Mouse (Mus musculus) intestine, embryonic 14.5 days (tissue): ENCODE results near the gene Acsl5. TPM values are rescaled to one million over a fixed set of nuclear protein-coding genes. Genes with fewer than 3 reads are reported as not detected.

Experiments used
- ATAC-seq: fragments of 200-750 bp; cut with Nextera tagmentation; replicated peaks from 2 replicates; pipeline ENCODE4 v1.8.0; 2017; ENCODE audit warnings: low read depth, moderate number of reproducible peaks, moderate TSS enrichment, moderate library complexity; ENCODE audit not compliant: low FRiP score, low TSS enrichment
- DNase-seq: peaks from one replicate; pipeline ENCODE4 v3.0.0-alpha.2; 2018; ENCODE audit warnings: low spot score
- H3K27ac ChIP-seq: fragments of 300-500 bp; sonication (generic); 2 replicates; pipeline ENCODE4 v1.5.1; 2014; ENCODE audit warnings: low read depth, mild to moderate bottlenecking, control low read depth
- H3K27me3 ChIP-seq: fragments of 300-500 bp; sonication (generic); replicated peaks from 2 replicates; pipeline ENCODE4 v1.6.1; 2014; ENCODE audit warnings: low read length, control low read depth; ENCODE audit not compliant: control insufficient read depth, insufficient read depth
- H3K36me3 ChIP-seq: fragments of 300-500 bp; sonication (generic); 2 replicates; pipeline ENCODE4 v1.6.1; 2014; ENCODE audit warnings: low read length, control low read depth; ENCODE audit not compliant: control insufficient read depth, insufficient read depth
- H3K4me1 ChIP-seq: fragments of 300-500 bp; sonication (generic); replicated peaks from 2 replicates; pipeline ENCODE4 v1.6.1; 2014; ENCODE audit warnings: low read length, control low read depth, mixed read lengths; ENCODE audit not compliant: control insufficient read depth, insufficient read depth
- H3K4me2 ChIP-seq: fragments of 300-500 bp; sonication (generic); 2 replicates; pipeline ENCODE4 v1.6.1; 2014; ENCODE audit warnings: low read length
- H3K4me3 ChIP-seq: fragments of 300-500 bp; sonication (generic); 2 replicates; pipeline ENCODE4 v1.5.1; 2014; ENCODE audit warnings: low read depth, low read length, control low read depth, mixed read lengths
- H3K9ac ChIP-seq: fragments of 300-500 bp; sonication (generic); 2 replicates; pipeline ENCODE4 v1.6.1; 2014; ENCODE audit warnings: mild to moderate bottlenecking, low read length
- H3K9me3 ChIP-seq: fragments of 300-500 bp; sonication (generic); 2 replicates; pipeline ENCODE4 v1.6.1; 2016; ENCODE audit warnings: low read length, control low read depth; ENCODE audit not compliant: control insufficient read depth
- WGBS: fragments of 180-500 bp; shearing (Covaris S2); extraction: QIAGEN DNeasy Blood & Tissue Kit; methylation state at CpG from one replicate; pipeline ENCODE4 v1.1.7; 2014; 5-methylcytosine and 5-hydroxymethylcytosine counted together
- polyA plus RNA-seq: library from polyadenylated mRNA; unstranded; fragments of >200 nt; fragmentation: Nextera tagmentation; extraction: Ambion mirVana; gene quantifications from 2 replicates; pipeline ENCODE4 v1.2.1, GENCODE M21; 2014

Acsl5 gene
- polyA plus RNA-seq, 1 experiment from 2014 or later, result 86.5 TPM

DNA sequence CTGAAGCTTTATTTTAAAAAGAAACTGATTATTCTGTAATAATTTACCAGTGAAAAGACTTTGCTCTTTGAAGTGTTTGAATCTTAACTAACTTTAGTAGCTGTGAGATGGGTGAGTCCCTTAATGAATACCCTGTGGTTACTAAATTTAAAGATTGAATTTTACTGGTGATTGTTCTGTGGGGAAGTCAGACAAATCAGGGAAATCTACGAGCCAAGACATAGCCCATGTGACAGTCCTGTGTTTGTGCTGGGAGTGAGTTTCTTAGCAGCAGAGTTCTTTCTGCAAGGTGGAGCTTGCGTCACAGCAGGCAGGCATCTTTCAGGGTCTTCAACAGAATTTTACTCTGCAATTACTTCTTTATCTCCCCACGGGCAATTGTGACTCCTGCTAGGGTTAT is 67.3 kb downstream of the Acsl5 start:
- Histone ChIP-seq H3K27ac (no peak overlapping the region), H3K4me3 (no peak overlapping the region), H3K36me3 (peaks cover 8% of the 10 kb centered on the region; the same call in 1 of the 2 replicates), H3K9me3 (no peaks in the 10 kb centered on the region), H3K4me2 (no peak overlapping the region), H3K27me3 (no peaks in the 10 kb centered on the region), H3K4me1 (peaks cover 10% of the 10 kb centered on the region), H3K9ac (no peak overlapping the region)
- no peak for DNase-seq
- WGBS, result 74% methylated on average over 3 of the region's 3 CpGs
- ATAC-seq, result no peak

DNA sequence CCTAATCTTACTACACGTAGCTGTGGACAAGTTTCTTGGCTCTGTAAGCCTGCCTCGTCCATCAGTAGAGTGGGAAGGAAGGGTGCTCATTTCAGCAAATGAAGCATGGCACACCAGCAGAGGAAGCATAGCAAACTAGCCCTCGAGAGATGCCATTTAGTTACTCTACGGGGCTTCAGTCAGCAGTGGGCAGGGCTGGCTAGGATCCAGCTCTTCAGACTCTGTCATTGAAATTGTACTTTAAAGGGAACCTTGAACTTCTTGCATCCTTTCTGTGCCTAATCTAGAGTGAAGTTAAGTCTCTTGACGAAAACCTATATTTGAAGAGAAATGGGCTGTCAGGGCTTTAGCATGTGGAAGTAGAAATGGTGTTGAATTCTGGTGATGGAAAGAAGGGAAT is 67.8 kb downstream of the Acsl5 start:
- H3K9me3 ChIP-seq, result no peaks in the 10 kb centered on the region
- no peak overlapping the region for H3K4me3 ChIP-seq
- WGBS, result 72% methylated on average over 5 of the region's 5 CpGs
- H3K4me1 ChIP-seq, result peaks cover 7% of the 10 kb centered on the region
- H3K27ac ChIP-seq, result no peak overlapping the region
- ATAC-seq (no peak), DNase-seq (peak; percentile 41)
- no peaks in the 10 kb centered on the region for H3K27me3 ChIP-seq
- peaks cover 8% of the 10 kb centered on the region; the same call in 1 of the 2 replicates for H3K36me3 ChIP-seq
- H3K9ac ChIP-seq, result no peak overlapping the region
- H3K4me2 ChIP-seq, result no peak overlapping the region

DNA sequence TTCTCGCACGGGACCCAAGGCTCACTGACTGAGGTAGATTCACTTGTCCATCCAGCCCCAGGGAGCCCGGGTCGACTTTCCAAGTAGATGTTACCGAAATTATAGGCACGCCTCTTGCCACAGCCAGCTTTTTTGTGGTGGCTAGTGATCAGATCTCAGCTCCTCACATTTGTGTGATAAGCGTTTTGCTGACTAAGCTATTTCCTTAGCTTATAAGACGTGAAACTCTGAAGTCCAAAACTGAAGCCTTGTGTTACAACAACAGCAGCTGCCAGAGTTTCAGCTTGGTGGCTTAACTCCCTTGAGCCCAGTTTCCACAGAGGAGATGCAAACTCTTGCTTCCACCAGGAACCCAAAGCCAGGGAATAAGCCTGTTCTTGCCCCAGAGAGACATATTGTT is 70.9 kb downstream of the Acsl5 start:
- DNase-seq (no peak), ATAC-seq (no peak)

DNA sequence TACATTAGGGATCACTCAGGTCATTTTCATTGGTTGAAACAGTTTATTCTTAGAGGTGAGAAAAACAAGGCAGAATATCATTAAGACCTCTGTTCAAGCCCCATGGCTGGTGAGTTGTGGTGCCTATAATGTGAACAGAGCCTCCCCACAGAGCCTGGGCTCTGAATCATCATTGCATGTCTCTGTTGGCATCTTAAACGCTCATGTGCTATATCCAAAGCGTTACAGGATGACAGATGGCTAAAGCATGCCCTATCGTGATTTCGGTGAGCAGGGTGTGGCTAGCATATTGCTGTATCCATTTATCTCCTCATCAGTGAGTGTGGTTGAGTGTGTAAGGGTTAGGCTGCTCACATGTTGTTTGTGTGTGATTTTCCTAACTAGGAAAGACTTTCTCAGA is 75.8 kb downstream of the Acsl5 start:
- no peak for DNase-seq
- WGBS, result 86% methylated on average over 4 of the region's 4 CpGs

More for the DNA sequence above, 70.9 kb downstream of the Acsl5 start:
- no peak overlapping the region for H3K27ac ChIP-seq
- H3K27me3 ChIP-seq, result no peaks in the 10 kb centered on the region
- 92% methylated on average over 8 of the region's 8 CpGs for WGBS
- H3K9me3 ChIP-seq, result no peaks in the 10 kb centered on the region
- peaks cover 16% of the 10 kb centered on the region; the same call in 1 of the 2 replicates for H3K36me3 ChIP-seq
- no peak overlapping the region for H3K4me2 ChIP-seq
- H3K4me3 ChIP-seq, result no peak overlapping the region
- no peak overlapping the region for H3K9ac ChIP-seq
- H3K4me1 ChIP-seq, result no peaks in the 10 kb centered on the region

DNA sequence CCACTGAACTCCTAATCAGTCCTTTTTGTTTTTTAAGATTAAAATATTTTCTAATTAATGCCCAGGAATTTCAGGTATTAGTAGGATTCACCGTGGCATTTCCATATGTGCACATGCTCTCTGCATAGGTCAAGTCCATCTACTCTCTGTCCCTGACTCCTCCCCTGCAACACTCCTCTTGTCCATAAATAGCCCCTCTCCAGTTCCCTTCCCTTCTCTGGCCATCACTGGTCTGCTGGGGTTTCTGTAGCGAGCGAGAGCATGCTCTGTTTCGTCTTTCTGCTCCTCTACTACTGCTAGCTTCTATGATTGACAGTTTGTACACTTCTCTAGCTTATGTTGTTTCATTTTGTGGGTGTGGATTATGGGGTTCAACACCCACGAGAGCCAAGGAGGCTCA is 80.0 kb downstream of the Acsl5 start:
- Histone ChIP-seq H3K4me1 (no peaks in the 10 kb centered on the region), H3K9me3 (no peaks in the 10 kb centered on the region), H3K27me3 (no peaks in the 10 kb centered on the region), H3K4me3 (no peak overlapping the region), H3K4me2 (no peak overlapping the region), H3K36me3 (peaks cover 18% of the 10 kb centered on the region), H3K9ac (no peak overlapping the region), H3K27ac (no peak overlapping the region)
- 89% methylated on average over 5 of the region's 5 CpGs for WGBS
- ATAC-seq (no peak), DNase-seq (no peak)

More for the DNA sequence above, 75.8 kb downstream of the Acsl5 start:
- no peak overlapping the region for H3K27ac ChIP-seq
- no peak overlapping the region for H3K4me2 ChIP-seq
- H3K4me1 ChIP-seq, result no peaks in the 10 kb centered on the region
- H3K4me3 ChIP-seq, result no peak overlapping the region
- no peaks in the 10 kb centered on the region for H3K27me3 ChIP-seq
- no peak for ATAC-seq
- no peak overlapping the region for H3K9ac ChIP-seq
- no peaks in the 10 kb centered on the region for H3K9me3 ChIP-seq
- peaks cover 32% of the 10 kb centered on the region for H3K36me3 ChIP-seq

DNA sequence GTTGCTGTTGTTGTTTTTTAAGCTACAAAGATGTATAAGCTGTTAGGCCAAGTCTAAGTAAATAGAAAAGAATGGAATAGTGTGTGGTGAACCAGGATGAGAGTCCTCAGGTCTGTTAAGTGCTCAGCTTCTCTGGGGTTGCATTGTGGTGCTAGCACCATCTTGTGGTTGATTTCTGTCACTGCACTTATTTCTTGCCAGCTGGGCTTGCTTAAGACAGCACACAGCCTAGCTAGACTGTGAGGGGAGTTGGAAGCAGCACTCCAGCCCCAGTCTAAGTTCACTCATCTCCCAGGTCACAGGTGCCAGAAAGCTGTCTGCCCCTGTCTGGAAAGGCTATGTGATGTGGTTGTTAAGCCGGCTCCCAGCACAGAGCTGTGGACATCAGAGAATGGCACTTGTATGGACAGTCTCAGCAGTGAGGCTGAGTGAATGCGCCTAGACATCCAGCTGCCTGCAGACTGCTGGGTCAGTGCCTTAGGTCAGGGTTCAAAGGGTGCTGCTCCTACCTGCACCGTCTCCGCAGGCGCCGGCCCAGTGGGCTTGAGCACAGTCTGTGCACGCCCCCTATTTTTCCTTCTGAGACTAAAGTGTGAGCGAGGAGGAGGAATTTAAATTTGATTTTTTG is 81.0 kb downstream of the Acsl5 start:
- Histone ChIP-seq H3K36me3 (peaks cover 18% of the 10 kb centered on the region), H3K9me3 (no peaks in the 10 kb centered on the region), H3K4me2 (no peak overlapping the region), H3K27ac (no peak overlapping the region), H3K4me3 (no peak overlapping the region), H3K4me1 (no peaks in the 10 kb centered on the region), H3K27me3 (no peaks in the 10 kb centered on the region), H3K9ac (no peak overlapping the region)
- 88% methylated on average over 8 of the region's 8 CpGs for WGBS
- DNase-seq (peak; percentile 74), ATAC-seq (peak; percentile 70)

DNA sequence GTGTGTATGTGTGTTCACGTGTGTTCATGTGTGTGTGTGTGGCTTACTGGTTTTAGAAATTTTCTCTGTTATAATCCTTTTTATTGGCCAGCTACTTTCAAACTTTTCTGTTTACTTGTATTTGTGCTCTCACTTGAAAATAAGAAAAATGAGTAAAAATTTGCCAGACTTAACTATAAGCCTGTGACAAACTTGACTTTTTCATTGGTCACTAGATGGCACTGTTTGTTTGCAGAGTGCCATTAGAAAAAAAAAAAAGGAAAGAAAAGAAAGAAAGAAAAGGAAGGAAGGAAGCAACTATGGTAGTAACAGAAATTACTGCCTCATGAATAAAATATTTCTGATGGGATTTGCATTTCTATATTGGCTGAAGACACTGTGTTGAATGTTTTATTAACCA is 84.1 kb downstream of the Acsl5 start:
- Histone ChIP-seq H3K9ac (no peak overlapping the region), H3K4me1 (no peaks in the 10 kb centered on the region), H3K27me3 (no peaks in the 10 kb centered on the region), H3K9me3 (no peaks in the 10 kb centered on the region), H3K4me2 (no peak overlapping the region), H3K36me3 (no peaks in the 10 kb centered on the region), H3K27ac (no peak overlapping the region), H3K4me3 (no peak overlapping the region)
- 93% methylated on average over 1 of the region's 1 CpGs for WGBS
- ATAC-seq (no peak), DNase-seq (no peak)

DNA sequence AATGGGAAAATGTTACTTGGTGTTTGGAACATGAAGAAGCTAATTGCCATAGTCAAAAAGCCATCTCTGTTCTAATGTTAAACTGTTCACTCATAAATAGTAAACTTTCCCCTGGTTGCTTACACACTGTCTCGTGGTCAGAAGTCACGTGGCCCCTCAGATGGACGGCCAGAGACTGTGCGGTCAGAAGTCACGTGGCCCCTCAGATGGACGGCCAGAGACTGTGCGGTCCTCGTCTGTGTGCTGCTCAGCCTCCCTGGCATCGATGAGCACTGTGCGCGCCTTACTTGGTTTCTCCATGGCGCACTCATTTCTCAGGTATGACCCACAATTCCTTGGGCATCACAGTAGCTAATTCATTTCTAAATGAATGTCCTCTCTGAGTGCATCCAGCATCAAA is 84.7 kb downstream of the Acsl5 start:
- Histone ChIP-seq H3K36me3 (no peaks in the 10 kb centered on the region), H3K27me3 (no peaks in the 10 kb centered on the region), H3K9ac (no peak overlapping the region), H3K9me3 (no peaks in the 10 kb centered on the region), H3K4me1 (no peaks in the 10 kb centered on the region), H3K27ac (no peak overlapping the region), H3K4me3 (no peak overlapping the region), H3K4me2 (no peak overlapping the region)
- no peak for ATAC-seq
- WGBS, result 87% methylated on average over 12 of the region's 12 CpGs
- DNase-seq, result no peak

DNA sequence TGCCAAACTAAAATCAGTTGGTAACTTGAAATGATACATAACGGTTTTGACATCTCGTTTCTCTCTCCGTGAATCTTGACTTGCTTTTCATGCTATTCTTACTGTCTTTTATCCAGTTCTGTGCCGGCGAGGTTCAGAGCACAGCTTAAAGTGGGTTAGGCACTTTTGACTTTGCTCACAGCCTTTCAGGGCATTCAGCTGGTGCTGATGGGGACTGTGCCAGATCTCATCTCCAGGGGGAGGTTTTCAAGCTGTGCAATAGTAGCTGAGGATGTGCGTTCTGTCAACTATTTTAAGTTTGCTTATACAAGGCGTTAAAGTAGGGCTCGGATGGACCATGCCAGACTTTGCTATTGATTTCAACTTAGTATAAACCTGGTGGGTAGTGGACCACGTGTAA is 85.3 kb downstream of the Acsl5 start:
- H3K4me2 ChIP-seq, result no peak overlapping the region
- H3K36me3 ChIP-seq, result 0 out of 2 replicates have a peak, but pooled peaks cover 3% of the 10 kb centered on the region
- no peak for ATAC-seq
- no peaks in the 10 kb centered on the region for H3K27me3 ChIP-seq
- no peak overlapping the region for H3K27ac ChIP-seq
- no peak overlapping the region for H3K9ac ChIP-seq
- no peak for DNase-seq
- 71% methylated on average over 9 of the region's 9 CpGs for WGBS
- H3K4me3 ChIP-seq, result no peak overlapping the region
- H3K9me3 ChIP-seq, result no peaks in the 10 kb centered on the region
- no peaks in the 10 kb centered on the region for H3K4me1 ChIP-seq
